Mouse (Mus musculus) frontal cortex, postnatal 14 days (tissue): Measurements from ENCODE around the gene Palmd.

Source experiments
- DNase-seq, 2 experiments: peaks; one replicate each; pipeline ENCODE4 v3.0.0; 2022; ENCODE audit warnings: low spot score in 2 of 2

Palmd gene

DNA sequence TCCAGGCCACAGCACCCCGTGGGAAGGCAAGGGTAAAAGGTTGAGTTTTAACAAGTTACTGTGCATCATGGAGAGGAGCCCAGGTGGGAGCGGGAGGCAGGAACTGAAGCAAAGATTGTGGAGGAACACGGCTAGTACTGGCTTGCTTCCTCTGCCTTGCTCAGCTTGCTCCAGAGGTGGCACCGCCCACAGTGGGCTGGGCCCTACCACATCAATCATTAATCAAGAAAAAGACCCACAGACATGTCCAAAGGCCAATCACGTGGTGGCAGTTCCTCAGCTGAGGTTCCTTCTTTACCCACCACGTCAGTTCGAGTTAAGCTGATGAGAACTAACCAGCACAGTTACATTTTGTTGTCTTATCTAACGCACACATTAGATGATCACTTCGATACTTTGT, 75.9 kb downstream of the Palmd start:
- DNase-seq: no peak

DNA sequence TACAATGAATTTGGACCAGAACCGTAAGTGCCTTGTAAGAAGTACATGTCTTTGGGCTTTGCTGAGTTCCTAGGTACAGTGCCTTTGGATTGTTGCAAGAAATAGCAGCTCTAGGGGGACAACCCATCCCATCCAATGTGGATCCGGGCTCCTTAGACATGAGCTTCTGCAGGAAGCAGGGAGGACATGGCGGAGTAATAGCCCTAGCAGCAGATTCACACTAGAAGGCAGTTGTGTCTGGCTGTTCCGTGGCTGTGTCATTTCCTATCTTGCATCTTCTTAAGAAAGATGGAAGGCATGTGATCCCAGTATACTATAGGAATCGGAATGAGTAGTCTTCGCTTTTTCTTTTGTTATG, 76.6 kb downstream of the Palmd start:
- no peak for DNase-seq

DNA sequence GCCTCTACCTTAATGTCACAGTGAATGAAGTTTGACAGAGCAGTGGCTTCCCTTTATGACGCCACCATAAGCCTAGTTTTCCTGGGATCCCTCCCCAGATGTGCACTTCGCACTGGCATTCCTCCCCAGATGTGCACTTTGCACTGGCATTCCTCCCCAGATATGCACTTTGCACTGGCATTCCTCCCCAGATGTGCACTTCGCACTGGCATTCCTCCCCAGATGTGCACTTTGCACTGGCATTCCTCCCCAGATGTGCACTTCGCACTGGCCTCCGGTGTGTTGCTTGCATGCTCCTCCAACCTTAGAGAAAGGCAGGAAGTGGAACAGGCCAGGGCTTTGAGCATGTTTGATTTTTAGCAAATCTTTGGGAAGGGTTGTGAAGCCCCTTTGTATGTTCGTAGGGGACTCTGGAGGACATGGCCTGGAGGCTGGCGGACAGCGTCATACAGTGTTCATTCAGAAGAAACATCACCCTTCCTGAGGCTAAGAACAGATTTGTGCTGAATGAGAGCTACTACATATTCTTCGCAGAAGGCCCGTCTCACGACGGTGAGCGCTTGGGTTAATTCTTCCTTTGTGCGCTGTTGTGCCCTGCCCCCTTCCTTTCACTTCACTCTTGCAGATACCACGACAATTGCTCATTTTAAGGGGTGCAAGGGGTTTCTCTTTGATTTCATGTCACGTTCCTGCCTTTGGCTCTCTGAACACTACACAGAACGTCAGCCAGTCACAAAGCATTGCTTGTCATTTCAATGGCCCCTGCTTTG, 77.2 kb downstream of the Palmd start:
- no peak for DNase-seq

DNA sequence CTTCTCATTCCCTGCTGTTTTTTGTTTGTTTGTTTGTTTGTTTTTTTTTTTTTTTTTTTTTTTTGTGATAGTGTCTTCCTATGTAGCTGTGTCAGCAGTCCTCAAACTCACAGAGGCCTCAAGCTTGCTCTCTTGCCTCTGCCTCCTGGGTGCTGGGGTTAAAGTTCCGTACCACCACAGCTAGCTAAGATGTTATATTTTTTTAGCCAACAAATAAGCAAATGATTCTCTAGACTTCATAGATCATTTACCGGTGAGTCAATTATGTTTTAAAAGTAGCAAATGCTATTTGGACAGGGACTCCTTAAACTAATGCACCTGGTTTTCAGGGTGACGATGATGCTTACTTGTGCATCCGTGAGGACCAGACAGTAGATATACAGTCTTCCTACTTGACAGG, 78.2 kb downstream of the Palmd start:
- no peak for DNase-seq

DNA sequence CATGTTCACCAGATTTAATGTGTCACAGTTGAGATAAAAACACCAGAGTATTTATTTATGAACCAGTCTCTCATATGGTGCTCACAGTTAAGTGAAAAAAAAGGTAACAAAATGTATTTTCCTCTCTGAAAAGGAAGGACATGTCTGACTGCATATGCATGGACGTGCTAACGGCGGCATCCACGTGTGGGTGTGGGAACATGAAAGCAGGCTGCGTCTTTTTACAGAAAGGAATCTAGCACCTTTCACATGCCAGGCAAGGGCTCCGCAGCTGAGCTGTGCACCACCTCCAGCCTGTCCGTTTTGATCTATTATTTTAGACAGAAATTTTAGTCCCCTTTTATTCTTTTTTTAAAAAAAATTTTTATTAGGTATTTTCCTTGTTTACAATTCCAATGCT, 79.4 kb downstream of the Palmd start:
- DNase-seq: no peak

DNA sequence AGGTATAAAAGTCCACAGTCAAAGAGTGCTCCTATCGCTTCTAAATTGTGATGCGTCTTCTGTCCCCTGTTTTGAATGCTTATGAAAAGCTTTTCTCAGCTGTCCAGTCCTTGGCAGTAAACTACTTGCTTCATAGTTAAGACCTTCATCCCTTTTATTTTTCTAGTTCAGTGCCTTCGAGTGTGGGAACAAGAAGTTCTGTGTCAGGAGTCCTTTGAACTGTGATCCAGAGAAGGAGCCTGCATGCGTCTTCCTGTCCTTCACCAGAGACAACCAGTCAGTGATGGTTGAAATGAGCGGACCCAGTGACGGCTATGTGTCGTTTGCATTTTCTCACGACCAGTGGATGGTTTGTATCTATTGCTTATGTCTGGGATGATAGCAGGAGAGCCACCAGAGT, 83.8 kb downstream of the Palmd start:
- no peak for DNase-seq

DNA sequence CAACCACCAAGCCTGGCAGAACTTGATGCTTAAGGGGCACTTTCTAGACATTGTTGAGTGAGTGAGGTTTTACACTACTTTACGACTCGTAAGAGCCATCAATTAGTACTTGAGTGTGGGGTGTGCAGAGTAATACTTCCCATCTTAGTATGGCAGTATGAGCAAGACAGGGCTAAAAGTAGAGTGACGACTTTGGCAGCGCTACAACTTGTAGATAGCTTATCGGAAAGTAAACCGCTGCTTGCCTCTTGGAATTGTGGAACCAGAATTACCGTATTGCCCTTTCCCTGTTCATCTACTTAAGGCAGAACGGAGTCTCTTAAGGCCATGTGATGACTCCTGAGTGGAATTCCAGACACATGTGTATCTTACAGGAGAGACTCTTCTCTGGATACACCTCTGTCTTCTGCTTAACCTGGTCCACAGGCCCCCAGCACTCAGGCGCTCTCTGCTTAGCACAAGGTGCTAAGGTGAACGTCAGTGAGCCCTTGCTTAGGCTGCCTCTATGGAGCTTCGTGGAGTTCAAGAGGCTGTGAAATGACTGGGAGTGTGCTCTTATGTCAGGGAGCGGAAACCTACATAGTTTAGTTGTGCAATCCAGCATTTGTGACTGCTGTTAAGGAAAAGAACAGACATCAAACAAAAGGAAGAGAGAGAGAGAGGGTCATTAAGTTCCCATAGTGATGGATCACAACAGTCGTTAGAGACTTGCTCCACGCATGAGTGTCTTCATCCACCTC, 86.4 kb downstream of the Palmd start:
- no peak for DNase-seq

DNA sequence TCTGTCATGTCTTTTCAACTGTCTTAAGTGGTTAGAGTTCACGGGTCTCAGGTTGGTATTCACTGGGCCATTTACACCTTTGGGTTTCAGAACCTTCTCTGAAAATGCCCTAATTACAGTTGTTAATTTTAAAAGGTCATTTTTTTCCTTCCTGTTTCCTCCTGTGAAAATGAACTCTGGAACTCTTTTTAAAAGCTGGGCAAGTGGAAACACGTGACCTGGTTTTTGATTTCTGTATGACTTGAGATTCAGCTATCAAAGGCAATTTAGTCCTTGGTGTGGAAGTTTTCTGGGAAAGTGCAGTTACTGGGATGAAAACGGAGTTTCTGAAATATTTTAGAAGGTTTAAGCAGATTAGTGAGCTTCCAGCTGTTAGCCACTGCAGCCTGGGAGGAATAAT, 98.4 kb downstream of the Palmd start:
- DNase-seq: no peak
